Mouse (Mus musculus): Measurements from ENCODE around the gene Pcare.
"Not testable (repeated sequence)": the region's sequence is repeated elsewhere in the genome, so short reads cannot be mapped to it uniquely, and the experiment has no call there.

The Pcare gene

GRCm38 (mm10) chr17:71752831-71753230 lies at the start of gene Pcare:
TSS of gene Pcare (minus strand) at chr17:71752894.
- no peak for DNase-seq (ENCODE audit: low read depth in 2 of 2, low spot score in 2 of 2)

GRCm38 (mm10) chr17:71795521-71796205 lies 43.0 kb upstream of the Pcare start:
- no peak for DNase-seq (ENCODE audit: low read depth in 2 of 2, low spot score in 2 of 2)

GRCm38 (mm10) chr17:71791622-71792021 lies 38.9 kb upstream of the Pcare start:
- DNase-seq (ENCODE audit: low read depth in 2 of 2, low spot score in 2 of 2) = no peak

GRCm38 (mm10) chr17:71791109-71791508 lies 38.4 kb upstream of the Pcare start:
- DNase-seq (ENCODE audit: low read depth in 2 of 2, low spot score in 2 of 2) = no peak

- no peak for DNase-seq (ENCODE audit: low read depth in 2 of 2, low spot score in 2 of 2)
These were observed 33.8 kb upstream of the Pcare start for GRCm38 (mm10) chr17:71786456-71786855.

GRCm38 (mm10) chr17:71783366-71783735 lies 30.7 kb upstream of the Pcare start:
- DNase-seq (ENCODE audit: low read depth in 2 of 2, low spot score in 2 of 2) = no peak

- no peak for DNase-seq (ENCODE audit: low read depth in 2 of 2, low spot score in 2 of 2)
These were observed 30.1 kb upstream of the Pcare start for GRCm38 (mm10) chr17:71782699-71783365.

- no peak for DNase-seq (ENCODE audit: low read depth in 2 of 2, low spot score in 2 of 2)
These were observed 29.6 kb upstream of the Pcare start for GRCm38 (mm10) chr17:71782242-71782698.

- DNase-seq (ENCODE audit: low read depth in 2 of 2, low spot score in 2 of 2) = no peak
These were observed 28.3 kb upstream of the Pcare start for GRCm38 (mm10) chr17:71780945-71781344.

- DNase-seq (ENCODE audit: low read depth in 2 of 2, low spot score in 2 of 2) = no peak
These were observed 27.8 kb upstream of the Pcare start for GRCm38 (mm10) chr17:71780490-71780889.

GRCm38 (mm10) chr17:71778696-71779095 lies 26.0 kb upstream of the Pcare start:
- DNase-seq (ENCODE audit: low read depth in 2 of 2, low spot score in 2 of 2) = no peak

- no peak for DNase-seq (ENCODE audit: low read depth in 2 of 2, low spot score in 2 of 2)
These were observed 22.6 kb upstream of the Pcare start for GRCm38 (mm10) chr17:71775279-71775678.

GRCm38 (mm10) chr17:71774173-71774572 lies 21.5 kb upstream of the Pcare start:
- DNase-seq (ENCODE audit: low read depth in 2 of 2, low spot score in 2 of 2) = no peak

GRCm38 (mm10) chr17:71770696-71771095 lies 18.0 kb upstream of the Pcare start:
- no peak for DNase-seq (ENCODE audit: low read depth in 2 of 2, low spot score in 2 of 2)

GRCm38 (mm10) chr17:71769564-71769963 lies 16.9 kb upstream of the Pcare start:
- DNase-seq (ENCODE audit: low read depth in 2 of 2, low spot score in 2 of 2) = no peak

- not testable (repeated sequence) for DNase-seq (ENCODE audit: low read depth in 2 of 2, low spot score in 2 of 2)
These were observed 15.5 kb upstream of the Pcare start, which contains the start of gene Clip4 for GRCm38 (mm10) chr17:71768173-71768572. TSS of gene Clip4 (plus strand) at chr17:71768473.

GRCm38 (mm10) chr17:71760536-71760935 lies 7.8 kb upstream of the Pcare start:
- DNase-seq (ENCODE audit: low read depth in 2 of 2, low spot score in 2 of 2) = no peak

GRCm38 (mm10) chr17:71749616-71750168 lies 3.0 kb downstream of the Pcare start:
- no peak for DNase-seq (ENCODE audit: low read depth in 2 of 2, low spot score in 2 of 2)

- DNase-seq (ENCODE audit: low read depth in 2 of 2, low spot score in 2 of 2) = no peak
These were observed 5.1 kb downstream of the Pcare start for GRCm38 (mm10) chr17:71747561-71747960.

GRCm38 (mm10) chr17:71746114-71746513 lies 6.6 kb downstream of the Pcare start:
- no peak for DNase-seq (ENCODE audit: low read depth in 2 of 2, low spot score in 2 of 2)

- DNase-seq (ENCODE audit: low read depth in 2 of 2, low spot score in 2 of 2) = no peak
These were observed 9.8 kb downstream of the Pcare start for GRCm38 (mm10) chr17:71742935-71743334.

GRCm38 (mm10) chr17:71742156-71742555 lies 10.5 kb downstream of the Pcare start:
- no peak for DNase-seq (ENCODE audit: low read depth in 2 of 2, low spot score in 2 of 2)
